Mouse (Mus musculus): ENCODE measurements around the gene Slc13a2.
A peak's percentile ranks its signal among the peaks of the same experiment; 100 is the strongest.

The Slc13a2 gene

DNA sequence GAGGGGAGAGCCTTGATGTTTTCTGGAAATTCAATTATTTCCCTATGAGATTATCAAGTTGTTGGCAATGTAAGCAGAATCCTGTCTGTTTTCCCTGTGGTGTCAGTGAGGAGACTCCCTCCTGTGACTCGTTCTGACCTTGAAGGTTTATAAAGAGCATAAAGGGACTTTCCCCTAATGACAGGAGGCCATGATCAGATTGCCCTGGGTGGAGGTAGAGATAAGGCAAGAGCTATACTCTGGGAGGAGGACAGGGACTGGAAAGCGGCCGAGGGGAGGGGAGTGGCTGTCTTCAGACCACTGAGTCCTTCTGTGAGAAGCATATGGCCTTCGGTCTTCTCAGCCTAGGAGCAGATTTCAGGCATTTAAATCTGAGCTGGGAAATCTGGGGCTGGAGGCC lies 12.0 kb upstream of the Slc13a2 start:
- no peak for DNase-seq (ENCODE audit: low spot score)

DNA sequence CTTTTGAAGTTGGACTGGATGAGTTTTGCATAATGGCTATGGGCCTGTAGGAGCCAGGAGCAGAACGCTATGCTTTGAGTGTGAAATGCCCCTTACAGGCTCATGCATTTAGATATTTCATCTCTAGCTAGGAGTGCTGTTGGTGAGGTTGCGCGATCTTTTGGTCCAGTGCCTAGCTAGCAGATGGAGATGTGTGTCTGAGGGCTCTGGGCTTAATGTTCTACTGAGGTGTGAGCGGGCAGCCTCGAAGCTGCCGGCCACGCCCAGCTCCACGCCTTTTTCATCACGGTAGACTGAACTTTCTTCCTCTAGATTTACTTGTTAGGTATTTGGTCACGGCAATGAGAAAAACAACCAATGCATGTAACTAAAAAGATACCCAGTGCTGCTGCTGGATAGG lies 9.2 kb upstream of the Slc13a2 start:
- DNase-seq (ENCODE audit: low spot score), result no peak

DNA sequence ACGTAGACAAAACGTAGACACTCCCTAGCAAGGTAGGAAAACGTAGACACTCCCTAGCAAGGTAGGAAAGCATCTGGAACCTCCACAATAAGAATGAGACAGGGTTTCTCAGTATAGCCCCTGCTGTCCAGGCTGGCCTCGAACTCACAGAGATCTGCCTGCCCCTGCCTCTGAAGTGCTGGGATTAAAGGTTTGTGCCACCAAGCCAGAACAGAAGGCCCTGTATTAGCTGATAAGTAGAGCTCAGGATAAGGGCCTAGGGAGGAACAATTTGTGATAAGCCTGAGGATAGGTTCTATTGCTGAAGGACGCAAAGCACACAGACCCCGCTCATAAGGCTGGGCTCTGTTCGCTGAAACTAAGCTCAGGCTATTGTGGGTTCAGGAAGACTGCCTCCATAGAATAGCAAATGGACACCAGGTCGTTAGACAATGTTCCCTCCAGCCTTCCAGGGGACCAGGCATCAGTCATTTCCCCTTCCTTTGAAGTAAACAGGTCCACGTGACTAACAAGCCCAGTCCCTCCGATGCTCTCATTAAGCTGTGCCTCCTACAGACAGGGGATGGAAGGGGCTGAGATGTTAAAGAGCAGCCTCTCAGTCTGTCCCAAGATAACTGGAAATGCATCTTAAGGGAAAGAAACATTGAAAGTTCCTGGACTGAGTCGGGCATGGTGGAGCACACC lies 8.3 kb upstream of the Slc13a2 start:
- no peak for DNase-seq (ENCODE audit: low spot score)

DNA sequence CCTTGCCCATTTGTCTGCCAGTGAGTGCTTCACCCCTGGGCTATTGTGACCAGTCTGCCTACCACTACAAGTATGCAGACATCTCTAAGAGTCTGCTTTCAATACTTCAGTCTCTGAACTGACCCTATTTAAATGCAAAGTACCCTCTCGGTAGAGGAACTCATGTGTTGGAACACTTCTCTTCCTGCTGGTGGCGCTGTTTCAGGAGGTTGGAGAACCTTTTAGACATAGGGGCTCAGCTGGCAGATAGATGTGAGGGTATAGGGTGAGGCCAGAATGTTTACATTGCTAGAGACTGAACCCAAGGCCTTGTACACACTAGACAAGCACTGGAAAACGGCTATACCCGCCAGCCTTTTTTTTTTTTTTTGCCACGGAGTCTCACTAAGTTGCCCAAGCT lies 6.3 kb upstream of the Slc13a2 start:
- no peak for DNase-seq (ENCODE audit: low spot score)

DNA sequence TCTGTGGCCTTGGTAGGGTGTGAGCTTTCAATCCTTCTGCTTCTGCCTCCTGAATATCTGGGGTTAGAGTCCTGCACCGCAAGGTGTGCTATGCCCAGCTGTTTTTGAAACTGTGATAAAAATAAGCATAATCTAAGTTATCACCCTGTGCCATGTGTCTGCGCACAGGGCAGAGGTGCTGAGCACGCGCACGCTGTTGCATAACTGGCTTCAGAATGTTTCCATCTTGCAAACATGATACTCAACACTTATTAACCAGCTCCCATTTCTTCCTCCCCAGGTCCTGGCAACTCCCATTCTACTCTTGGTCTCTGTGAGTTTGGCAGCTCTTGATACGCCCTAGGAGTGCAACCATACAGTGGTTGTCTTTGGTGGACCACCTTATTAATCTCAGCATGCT lies 5.6 kb upstream of the Slc13a2 start:
- no peak for DNase-seq (ENCODE audit: low spot score)

DNA sequence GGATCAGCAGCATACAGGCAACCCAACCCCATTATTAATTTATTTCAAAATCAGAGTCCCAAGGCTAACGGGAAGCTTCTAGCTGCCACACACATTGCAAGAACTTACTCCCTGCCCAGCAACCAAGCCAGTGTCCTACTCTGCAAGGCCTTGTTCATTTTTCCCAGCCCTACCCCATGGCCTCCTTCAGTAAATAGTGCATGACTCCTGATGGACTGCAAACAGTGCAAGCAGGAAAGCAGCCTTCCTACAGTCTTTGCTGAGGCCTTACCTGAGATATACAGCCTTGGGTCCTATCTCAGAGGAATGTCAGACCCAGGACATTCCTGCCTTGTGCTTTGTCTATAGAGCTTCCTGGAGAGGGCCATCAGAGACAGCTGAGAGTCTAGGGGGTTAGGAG lies 3.6 kb upstream of the Slc13a2 start:
- DNase-seq (ENCODE audit: low spot score), result no peak

DNA sequence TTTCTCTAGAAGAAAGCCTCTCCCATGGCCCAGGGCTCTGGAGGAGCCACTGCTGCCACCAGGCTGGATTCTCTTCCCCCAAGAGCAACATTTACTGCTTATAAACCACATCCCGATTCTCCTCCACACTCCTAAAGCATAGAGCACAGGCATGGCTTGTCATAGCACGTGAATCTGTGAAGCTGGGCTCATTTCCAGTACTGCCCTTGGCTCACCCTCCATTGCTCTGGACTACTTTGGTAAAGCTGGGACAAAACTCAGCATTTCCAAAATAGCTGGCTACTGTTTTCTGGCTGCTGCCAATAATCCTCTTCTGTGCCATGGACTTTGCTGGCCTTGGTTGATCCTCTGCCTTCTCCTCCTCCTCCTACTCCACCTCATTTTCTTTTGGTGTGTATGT lies 2.3 kb upstream of the Slc13a2 start:
- DNase-seq (ENCODE audit: low spot score), result no peak

DNA sequence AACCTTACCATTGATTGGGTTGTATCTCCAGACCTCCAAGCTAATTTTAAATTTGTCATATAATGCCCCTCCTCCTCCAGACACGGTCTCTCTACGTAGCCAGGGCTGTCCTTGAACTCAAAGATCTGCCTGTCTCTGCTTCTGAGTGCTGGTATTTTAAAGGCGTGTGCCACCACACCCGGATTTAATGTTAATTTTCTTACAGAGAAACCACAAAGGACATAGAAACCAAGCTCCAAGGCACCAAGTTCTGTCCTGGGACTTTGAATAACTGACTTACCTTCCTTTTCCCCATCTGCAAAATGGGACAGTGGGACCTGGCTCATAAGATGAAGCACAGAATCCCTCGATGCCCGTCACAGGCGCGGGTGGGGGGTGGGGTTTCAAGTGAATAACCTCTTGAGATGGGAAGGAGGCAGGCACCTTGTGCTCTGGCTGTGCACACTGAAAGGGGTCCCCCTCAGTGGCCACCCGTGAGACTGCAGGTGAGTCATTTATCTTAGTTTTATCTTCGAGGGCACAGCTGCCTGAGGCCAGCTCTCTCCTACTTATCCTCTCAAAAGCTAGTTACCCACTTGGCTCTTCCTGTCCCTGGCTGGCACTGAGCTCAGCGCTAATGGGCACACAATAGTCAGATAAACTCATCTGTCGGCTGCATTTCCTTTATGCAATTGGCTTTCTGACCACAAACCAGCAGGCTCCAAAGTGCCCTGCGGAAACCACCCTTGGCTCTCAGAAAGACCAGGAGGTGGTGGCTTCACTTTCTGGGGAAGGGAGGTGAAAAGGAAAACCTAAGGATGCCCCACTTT lies 612 bp downstream of the Slc13a2 start:
- DNase-seq (ENCODE audit: low spot score), result no peak

DNA sequence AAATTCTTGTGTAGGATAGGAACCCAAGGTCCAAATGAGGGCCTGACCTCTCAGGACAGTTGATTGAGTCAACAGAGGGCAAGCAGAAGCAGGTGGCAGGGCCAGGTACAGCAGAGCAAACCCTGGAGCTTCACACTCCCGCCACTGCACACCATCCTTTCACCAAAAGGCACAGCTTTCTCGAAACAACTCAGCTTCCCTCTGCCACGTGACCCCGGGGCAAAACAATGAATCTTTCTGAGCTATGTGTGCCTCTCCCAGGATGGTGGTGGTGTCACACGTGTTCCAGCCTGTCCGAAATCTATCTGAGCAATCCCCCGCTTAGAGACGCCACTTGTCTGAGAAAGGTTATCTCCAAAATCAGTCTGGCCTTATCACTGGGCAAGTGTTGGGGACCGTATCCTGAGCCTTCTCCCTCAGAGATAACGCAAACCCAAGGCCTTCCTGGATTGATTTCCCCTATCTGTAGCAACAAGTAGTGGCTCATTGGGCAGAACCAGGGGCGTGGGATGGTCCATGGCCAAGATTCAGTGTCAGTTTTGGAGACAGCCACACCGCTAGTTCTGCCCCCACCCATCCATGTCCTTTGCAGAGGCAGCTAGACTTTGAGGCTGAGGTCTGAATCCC lies 1.6 kb downstream of the Slc13a2 start:
- no peak for DNase-seq (ENCODE audit: low spot score)

DNA sequence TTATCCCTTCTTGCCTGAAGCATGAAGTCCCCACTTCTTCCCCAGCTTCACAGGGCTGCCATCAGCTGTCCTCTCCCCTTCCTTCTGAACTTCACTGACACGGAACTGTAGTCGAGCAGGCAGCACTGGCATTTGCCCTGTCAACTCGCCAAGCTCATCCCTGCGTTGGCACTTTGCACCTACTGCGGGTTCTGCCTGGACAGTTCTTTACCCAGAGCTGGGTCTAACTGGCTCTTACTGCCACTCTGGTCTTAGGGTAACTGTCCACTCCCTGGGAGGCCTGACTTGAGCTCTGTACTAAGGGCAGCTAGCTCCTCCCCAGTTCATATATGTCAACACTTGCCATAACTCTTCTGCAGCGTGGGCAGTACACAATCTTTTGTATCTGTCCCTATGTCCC lies 5.2 kb downstream of the Slc13a2 start:
- no peak for DNase-seq (ENCODE audit: low spot score)

DNA sequence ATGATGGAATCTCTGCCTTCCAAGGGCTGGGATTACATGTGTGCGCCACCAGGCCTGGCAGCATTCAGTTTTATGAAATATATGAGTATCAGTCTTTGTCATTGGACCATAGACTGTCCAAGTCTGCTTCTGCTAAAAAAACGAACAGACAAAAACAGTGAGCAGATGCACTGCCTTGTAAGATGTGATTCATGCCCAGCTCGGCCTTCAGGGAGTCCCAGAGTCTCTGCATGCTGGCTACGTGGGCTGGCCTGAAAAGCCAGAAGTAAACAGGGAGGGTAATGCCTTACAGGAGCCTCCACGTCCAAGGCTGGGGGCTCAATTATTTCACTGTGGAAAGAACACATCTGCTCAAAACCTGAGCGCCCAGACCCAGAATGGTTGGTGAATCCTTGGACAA lies 9.2 kb downstream of the Slc13a2 start:
- DNase-seq (ENCODE audit: low spot score), result no peak

DNA sequence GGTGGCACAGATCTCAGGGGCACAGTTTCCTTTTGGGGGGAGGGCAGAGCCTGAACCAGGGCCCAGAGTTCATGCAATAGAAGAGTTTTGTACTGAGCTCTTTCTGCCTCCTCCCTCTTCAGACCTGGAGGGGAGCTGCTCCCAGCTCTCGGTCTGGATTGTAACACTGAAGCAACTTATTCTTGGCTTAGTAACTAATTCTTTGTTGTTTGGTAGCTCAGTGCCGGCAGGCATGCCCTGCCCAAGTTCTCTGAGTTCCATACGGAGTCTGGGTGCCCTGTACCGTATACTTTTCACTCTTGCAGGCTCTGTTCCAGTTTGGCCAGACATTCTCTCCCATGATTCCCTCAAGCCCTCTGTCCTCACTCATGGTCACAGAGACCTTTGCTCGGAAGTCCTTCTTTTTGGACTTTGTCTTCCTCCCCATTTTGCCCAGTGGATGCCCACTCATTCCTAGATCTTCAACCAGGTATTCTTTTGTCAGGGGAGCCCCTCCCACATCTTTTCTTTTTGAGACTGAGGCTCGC lies 9.6 kb downstream of the Slc13a2 start:
- DNase-seq (ENCODE audit: low spot score), result no peak

DNA sequence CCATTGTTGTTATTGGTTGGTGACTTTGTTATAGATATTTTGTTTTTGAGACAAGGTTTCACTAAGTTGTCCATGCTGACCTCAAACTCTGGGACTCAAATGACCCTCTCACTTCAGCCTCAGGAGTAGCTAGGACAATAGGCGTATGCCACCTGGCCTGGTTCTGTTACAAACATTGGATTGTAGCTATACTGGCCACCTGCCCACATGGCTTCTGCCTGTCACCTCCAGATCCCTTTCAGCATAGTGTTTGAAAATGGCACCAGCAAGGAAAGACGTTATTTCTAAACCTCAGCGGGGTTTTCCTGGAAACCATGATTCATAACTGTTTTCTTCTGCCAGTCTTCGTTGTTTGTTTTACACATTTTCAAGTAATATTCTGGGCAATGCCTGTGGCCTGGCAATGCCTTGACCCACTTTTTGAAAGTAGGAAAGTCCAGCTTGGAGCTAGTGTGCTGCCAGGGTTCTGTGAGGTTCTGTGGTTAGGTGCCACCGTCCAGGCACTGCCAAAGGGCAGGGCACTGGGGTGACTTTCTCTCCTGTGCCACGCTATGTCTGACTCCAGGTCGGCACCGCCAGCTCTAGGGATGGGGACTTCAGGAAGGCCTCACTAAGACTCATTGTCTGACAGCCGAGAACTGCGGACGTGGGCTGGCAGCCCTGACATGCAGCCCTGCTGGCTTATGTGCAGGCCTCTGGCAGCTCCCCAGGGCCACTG lies 10.3 kb downstream of the Slc13a2 start:
- DNase-seq (ENCODE audit: low spot score), result no peak

DNA sequence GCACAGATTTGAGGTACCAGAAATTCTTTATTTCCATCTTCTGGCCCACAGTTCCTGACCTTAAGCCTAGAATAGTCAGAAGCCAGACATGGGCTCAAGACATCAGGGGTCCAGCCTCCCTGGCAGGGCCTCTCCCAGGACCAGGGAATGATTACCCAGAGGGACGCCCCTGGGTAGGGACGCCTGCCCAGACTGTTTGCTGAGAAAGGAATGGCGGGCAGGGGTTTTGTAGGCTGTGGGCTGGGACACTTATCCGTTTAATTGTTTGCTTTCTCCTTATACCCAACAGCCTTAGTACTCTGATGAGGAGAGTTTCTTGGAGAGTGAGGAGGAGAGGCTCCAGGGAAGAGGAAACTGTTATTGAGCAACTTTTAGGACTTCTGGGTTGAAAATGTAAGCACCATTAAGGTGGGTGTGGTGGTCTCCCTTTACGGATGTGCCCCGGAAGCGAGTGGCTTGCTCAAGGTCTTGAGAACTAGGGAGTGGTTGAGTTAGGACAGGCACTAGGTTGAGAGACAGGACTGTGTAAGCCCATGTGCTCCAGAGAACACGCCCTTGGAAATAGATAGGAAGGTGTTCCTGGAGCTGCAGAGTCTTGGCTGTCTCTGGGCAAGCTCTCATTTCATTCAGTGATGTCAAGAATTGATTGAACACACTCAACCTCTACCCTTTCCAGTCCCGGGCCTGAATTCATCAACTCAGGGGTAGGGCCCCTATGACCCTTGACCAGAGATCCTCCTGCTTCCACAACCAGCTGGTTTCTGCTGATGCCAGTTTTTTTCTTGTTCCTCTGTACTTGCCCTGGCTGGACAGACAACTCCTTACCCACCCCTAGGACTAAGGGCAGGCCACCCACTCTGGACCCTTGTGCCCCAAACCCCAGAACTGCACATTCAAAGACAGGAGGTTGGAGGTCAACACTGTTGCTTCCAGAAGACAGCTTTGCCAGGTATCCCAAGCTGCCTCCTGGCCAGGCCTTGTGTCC lies 13.5 kb downstream of the Slc13a2 start:
- no peak for DNase-seq (ENCODE audit: low spot score)

DNA sequence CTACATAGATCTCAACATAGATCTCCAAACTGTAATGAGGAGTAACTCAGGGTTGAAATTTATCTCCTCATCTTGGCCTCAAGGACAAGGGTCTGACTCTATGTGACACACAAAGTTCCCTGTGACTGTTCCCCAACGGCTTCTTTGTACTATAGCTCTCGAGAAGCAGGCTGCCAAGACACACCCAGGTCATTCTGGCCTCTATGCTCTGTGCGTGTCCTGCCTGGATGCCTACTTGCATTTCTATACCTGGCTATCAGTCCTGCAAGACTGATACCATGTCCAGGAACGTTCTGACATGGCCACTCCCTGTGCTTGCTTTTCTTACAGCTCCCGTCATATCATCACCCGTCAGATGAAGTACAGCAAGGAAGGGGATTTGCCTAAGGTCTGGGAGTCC lies 20.0 kb downstream of the Slc13a2 start:
- no peak for DNase-seq (ENCODE audit: low spot score)

DNA sequence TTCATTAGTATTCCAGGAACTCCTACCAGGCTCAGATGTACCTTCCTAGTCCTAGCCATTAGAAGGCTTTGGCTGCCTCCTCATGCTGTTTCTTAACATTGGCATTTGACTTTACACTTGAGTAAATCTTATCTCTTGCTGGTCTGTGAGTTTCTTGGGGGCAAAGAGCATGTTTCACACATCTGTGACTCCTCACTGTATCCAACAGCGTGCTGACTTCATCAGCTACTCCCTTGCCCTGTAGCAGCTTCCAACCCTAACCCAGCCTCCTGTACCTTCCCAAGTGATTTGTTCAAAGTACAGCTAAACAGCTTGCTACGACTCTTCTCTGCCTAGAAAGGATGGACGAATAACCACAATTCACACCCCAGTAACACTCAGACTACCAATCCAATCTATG lies 20.5 kb downstream of the Slc13a2 start:
- no peak for DNase-seq (ENCODE audit: low spot score)

DNA sequence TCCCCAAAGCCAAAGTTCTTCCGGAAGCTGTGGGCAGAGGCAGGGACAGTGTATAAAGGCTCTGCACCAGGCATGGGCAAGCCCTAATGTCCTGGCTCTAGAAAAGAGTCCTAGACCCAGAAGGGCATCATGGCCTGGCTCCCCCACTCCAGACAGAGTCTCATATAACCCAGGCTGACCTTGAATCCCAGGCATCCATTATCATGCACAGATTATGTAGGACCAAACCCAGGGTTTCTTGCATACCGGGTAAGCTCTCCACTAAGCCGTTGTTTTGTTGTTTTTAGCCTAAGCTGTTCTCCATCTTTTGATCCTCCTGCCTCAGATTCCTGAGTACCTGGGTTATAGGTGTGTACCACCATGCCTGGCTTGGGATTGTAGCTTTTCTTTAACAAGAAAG lies 21.1 kb downstream of the Slc13a2 start:
- no peak for DNase-seq (ENCODE audit: low spot score)

DNA sequence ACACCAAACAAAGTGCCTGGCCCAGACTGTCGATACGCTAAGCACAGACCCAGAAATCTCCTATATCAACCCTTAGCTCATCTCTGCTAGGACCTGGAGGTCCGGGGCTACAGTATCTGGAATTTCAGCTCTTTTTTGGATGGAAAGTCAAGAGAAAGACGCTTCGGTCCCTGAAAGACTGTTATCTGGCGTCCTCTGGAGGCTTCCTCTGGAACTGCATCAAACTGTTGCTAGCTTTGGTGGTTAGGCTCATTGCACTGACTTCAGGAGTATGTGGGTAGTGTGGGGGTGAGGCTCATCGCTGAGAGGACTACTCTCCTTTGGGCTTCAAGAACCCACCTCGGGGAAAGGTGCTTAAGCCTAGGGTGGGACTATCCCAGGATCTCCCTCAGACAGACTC lies 22.3 kb downstream of the Slc13a2 start:
- peak; percentile 79 for DNase-seq (ENCODE audit: low spot score)

DNA sequence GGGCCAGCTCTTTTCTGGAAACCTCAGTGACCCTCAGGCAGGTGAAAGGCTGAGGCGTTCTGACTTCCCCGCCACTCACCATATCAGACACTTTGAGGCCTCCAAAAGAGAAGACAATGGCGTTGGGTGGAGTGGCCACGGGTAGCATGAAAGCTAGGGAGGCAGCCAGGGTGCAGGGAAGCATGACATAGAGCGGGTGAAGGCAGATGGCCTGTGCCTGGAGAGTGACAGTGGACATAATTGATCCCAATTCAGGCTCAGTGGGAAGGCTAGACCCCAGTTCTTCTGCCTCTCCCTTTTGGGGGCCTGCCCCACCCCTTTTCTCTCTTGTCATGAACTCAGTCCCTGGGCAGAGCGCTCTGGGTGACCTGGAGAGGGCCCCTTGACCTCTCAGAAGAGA lies 23.8 kb downstream of the Slc13a2 start:
- DNase-seq (ENCODE audit: low spot score), result no peak

DNA sequence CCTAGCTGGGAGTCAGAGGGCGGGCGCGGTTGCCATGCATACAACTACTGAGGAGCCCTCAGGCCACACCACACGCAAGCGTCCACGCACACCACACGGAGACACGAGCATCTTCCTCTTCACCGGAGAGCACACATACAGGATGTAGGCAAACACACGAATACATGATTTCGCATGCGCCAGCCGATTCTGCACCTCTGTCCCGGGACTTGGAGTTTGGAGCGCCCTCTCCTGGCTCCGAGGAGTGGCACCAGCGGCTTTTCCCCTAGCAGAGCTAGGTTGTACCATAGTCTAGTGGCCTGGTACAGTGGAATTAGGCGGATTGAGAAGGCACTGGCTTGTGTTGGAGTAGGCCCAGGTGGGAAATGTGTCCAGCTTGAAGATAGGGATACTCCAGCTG lies 24.6 kb downstream of the Slc13a2 start:
- peak; percentile 81 for DNase-seq (ENCODE audit: low spot score)

DNA sequence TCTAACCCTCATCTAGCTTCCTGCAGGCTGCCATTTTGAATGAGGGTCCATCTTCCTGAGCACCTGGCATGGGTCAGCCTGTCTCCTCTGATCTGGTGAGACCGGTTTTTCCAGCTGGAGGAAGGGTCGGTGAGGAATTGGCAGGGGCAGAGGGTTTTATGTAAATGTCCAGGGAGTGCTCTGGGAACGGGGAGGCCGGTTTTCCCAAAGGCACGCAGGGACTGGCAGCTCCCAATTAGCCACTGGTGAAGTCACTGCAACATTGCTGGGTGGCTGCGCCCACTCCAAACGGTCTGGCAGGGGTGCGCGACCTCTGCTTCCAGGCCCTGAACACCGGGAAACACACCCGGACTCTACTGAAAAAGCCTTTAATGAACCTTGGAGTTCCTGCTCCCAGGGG lies 25.1 kb downstream of the Slc13a2 start:
- DNase-seq (ENCODE audit: low spot score), result peak; percentile 39

Data from urinary bladder, postnatal 14 days (tissue).